Mouse (Mus musculus) spleen, adult 2 months (tissue): ENCODE data around the gene Dnajb6. TPM values are rescaled to one million over a fixed set of nuclear protein-coding genes. Genes with fewer than 3 reads are reported as not detected.
"Not testable (repeated sequence)": the region's sequence is repeated elsewhere in the genome, so short reads cannot be mapped to it uniquely, and the experiment has no call there.

Experiments used
- DNase-seq, 2 experiments: peaks; one replicate each; pipeline versions ENCODE4 v3.0.0 to v3.0.0-alpha.2; 2012 to 2021; ENCODE audit warnings: low spot score in 2 of 2, low read depth in 1 of 2
- H3K27ac ChIP-seq: fragments of 200-500 bp; 2 replicates; pipeline ENCODE4 v1.5.1; 2012; ENCODE audit warnings: low read length, inconsistent platforms; ENCODE audit not compliant: insufficient read depth
- H3K27me3 ChIP-seq: fragments of 200-500 bp; 2 replicates; pipeline ENCODE4 v1.6.1; 2012; ENCODE audit warnings: mild to moderate bottlenecking, moderate library complexity, low read length, inconsistent platforms; ENCODE audit not compliant: control insufficient read depth, insufficient read depth
- H3K36me3 ChIP-seq: fragments of 200-500 bp; 2 replicates; pipeline ENCODE4 v1.6.1; 2012; ENCODE audit warnings: mild to moderate bottlenecking, low read length, inconsistent platforms; ENCODE audit not compliant: control insufficient read depth, insufficient read depth
- H3K4me1 ChIP-seq: fragments of 200-500 bp; 2 replicates; pipeline ENCODE4 v1.6.1; 2011; ENCODE audit warnings: inconsistent platforms; ENCODE audit not compliant: control insufficient read depth, insufficient read depth, insufficient read length
- H3K4me3 ChIP-seq: fragments of 200-500 bp; 2 replicates; pipeline ENCODE4 v1.5.1; 2011; ENCODE audit warnings: mild to moderate bottlenecking, inconsistent platforms; ENCODE audit not compliant: insufficient read depth, insufficient read length; ENCODE audit errors: extremely low read depth
- CTCF ChIP-seq: fragments of 200-500 bp; IDR thresholded peaks from 2 replicates; pipeline ENCODE4 v1.5.1; 2011; ENCODE audit warnings: mild to moderate bottlenecking, inconsistent platforms; ENCODE audit not compliant: insufficient read depth, insufficient read length, insufficient replicate concordance; ENCODE audit errors: extremely low read depth
- POLR2A ChIP-seq: fragments of 200-500 bp; IDR thresholded peaks from 2 replicates; pipeline ENCODE4 v1.6.1; 2011; ENCODE audit warnings: low read depth, low read length, inconsistent platforms
- WGBS: fragments of 180-500 bp; shearing (Covaris S2); methylation state at CpG from one replicate; pipeline ENCODE4 v1.1.7; 2018; 5-methylcytosine and 5-hydroxymethylcytosine counted together
- polyA plus RNA-seq: library from polyadenylated mRNA; depleted of rRNA; stranded (reverse); fragments of >200 nt; gene quantifications from 2 replicates; pipeline ENCODE4 v1.2.3, GENCODE M21; 2012

The Dnajb6 gene
- polyA plus RNA-seq, 1 experiment = 32.8 TPM

DNA sequence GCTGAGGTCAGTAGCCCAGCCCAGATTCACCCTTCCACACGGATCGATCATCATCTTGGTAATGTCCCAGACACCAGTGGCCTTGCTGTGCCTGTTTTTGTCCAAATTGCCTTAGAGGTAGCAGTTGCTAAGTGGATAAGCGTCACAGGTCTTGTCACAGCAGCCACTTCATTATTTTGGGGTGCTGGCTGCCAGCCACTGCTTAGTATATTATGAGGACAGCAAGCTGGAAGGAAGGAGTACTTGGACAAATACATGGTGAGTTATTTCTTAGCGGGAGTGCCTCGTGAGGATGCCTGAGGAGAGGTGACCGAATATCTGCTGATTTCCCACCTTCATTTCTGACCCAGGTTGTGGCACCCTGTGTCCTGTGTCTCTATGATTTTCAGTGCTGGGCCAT, 42.5 kb downstream of the Dnajb6 start:
- no peaks in the 10 kb centered on the region for H3K27me3 ChIP-seq
- no peak for TF ChIP-seq CTCF
- TF ChIP-seq POLR2A = no peak
- 96% methylated on average over 6 of the region's 6 CpGs for WGBS

DNA sequence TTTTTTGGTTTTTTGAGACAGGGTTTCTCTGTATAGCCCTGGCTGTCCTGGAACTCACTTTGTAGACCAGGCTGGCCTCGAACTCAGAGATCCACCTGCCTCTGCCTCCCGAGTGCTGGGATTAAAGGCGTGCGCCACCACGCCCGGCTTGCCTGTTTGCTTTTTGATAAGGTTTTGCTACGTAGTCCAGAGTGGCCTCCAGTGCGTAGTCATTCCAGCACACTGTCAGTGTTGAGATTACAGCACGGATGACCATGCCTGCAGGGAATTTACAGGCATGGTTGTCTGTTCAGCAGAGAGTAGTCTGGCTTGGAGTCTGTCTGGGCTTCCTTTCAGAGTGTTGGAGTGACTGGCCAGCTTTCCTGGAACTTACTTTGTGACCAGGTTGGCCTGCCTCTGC, 44.2 kb downstream of the Dnajb6 start:
- H3K27me3 ChIP-seq, H3K27ac ChIP-seq, DNase-seq, H3K36me3 ChIP-seq, H3K4me3 ChIP-seq, H3K4me1 ChIP-seq: not testable (repeated sequence)
- WGBS = 91% methylated on average over 9 of the region's 9 CpGs

More for the DNA sequence above, 42.5 kb downstream of the Dnajb6 start:
- H3K4me1 ChIP-seq = peaks cover 3% of the 10 kb centered on the region; the same call in 1 of the 2 replicates
- no peak for DNase-seq
- H3K27ac ChIP-seq = no peak overlapping the region
- peaks cover 7% of the 10 kb centered on the region; the same call in 1 of the 2 replicates for H3K36me3 ChIP-seq
- H3K4me3 ChIP-seq = no peak overlapping the region

DNA sequence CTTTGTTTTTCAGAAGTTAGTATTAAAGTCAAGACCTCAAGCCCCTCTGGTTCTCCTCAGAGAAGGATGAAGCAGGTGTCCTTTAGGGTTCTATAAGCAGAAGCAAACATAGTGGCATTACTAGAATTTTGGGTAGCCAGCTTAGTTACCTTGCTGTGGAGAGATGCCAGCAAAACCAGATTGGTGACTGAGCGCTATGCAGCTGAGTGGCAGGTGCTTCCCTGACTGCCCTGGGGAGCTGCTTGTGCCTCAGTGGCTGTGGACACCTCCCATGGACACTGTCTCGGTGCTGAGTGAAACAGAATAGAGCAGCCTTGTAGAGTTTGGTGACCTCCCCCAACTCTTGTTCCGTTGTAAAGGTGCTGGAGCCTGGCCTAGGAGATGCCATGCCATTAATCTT, 46.8 kb downstream of the Dnajb6 start:
- Histone ChIP-seq H3K4me3 (no peak overlapping the region), H3K36me3 (peaks cover 7% of the 10 kb centered on the region; the same call in 1 of the 2 replicates), H3K4me1 (no peaks in the 10 kb centered on the region), H3K27ac (no peak overlapping the region), H3K27me3 (no peaks in the 10 kb centered on the region)
- no peak for TF ChIP-seq POLR2A
- TF ChIP-seq CTCF = no peak
- DNase-seq = no peak
- 99% methylated on average over 3 of the region's 3 CpGs for WGBS

DNA sequence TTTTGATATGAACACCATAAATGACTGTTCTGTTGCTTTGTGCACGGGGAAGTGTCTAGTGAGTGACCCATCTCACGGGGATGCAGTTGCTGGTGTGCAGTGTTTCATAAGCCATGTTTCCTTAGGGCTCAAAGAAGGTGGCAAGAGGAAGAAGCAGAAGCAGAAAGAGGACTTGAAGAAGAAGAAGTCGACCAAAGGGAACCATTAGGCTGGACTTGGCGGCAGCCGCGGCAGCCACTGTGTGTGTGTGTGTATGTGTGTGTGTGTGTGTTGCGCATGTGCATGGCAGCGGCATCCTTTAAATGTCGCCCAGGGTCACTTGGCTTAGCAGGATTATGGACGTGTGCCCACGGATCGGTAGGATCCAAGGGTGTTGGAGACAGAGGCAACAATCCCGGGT, 49.4 kb downstream of the Dnajb6 start:
- H3K4me3 ChIP-seq, H3K27ac ChIP-seq, H3K4me1 ChIP-seq, H3K36me3 ChIP-seq, DNase-seq, H3K27me3 ChIP-seq: not testable (repeated sequence)
- 82% methylated on average over 12 of the region's 13 CpGs for WGBS

DNA sequence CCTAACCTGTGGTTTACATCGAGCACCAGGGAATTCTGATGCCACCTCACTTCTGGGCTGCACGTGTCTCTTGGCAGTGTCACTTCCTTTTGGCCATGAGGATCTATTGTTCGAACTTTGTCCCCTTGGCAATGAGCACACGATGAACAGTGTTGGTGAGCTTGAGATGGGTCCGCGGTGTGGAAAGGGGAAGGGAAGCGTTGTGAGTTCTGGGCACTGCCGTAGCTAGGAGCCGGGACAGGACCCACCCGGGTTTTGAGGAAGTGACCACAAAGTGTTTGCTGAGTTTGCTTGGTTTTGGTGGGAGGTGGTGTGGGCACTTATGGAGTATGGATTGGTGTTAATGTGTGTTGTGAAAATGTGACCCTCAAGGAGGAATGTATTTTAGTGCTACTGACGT, 50.5 kb downstream of the Dnajb6 start:
- not testable (repeated sequence) for DNase-seq, H3K27ac ChIP-seq, H3K36me3 ChIP-seq, H3K27me3 ChIP-seq, H3K4me1 ChIP-seq, H3K4me3 ChIP-seq
- 91% methylated on average over 1 of the region's 11 CpGs for WGBS

DNA sequence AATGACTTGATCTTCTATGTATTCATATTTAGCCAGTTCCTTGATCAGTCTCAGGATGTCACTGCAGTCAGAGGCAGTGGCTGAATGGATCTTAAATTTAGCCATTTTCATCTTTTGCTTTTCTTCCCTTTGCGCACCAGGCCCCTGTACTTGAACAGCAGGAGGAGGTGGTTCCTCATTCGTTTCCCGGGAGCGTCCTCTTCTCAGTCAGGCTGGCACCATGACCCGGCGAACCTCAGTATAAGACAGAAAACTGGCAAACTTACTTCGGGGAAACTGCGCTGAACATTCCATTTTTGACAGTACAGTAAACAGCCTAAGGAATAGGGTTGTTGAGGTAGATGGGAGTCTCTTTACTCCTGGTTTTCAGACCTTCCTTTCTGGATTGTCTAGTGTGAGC, 59.4 kb downstream of the Dnajb6 start:
- H3K4me1 ChIP-seq, DNase-seq, H3K27me3 ChIP-seq, H3K27ac ChIP-seq, H3K4me3 ChIP-seq, H3K36me3 ChIP-seq: not testable (repeated sequence)
- WGBS = 86% methylated on average over 8 of the region's 8 CpGs

DNA sequence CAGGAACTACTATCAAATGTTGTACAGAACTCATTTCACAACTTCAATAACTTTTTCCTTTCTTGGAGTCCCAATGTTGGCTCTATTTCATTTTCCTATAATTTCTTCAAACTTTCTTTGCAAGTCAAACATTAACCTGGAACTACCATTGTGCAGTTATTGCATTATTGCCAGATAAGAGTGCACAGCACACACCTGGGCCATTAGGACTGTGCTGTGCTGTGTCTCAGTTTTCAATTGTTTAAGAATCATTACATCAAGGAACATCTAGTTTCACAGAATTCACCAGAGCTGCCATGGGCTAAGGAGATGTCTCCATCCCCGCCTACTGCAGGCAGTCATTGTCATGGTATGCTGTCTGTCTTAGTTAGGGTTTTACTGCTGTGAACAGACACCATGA, 73.5 kb downstream of the Dnajb6 start:
- 97% methylated on average over 1 of the region's 1 CpGs for WGBS
- Histone ChIP-seq H3K4me1 (no peaks in the 10 kb centered on the region), H3K4me3 (no peak overlapping the region), H3K27ac (no peak overlapping the region), H3K36me3 (no peaks in the 10 kb centered on the region), H3K27me3 (no peaks in the 10 kb centered on the region)
- TF ChIP-seq CTCF (no peak), POLR2A (no peak)
- DNase-seq = no peak

DNA sequence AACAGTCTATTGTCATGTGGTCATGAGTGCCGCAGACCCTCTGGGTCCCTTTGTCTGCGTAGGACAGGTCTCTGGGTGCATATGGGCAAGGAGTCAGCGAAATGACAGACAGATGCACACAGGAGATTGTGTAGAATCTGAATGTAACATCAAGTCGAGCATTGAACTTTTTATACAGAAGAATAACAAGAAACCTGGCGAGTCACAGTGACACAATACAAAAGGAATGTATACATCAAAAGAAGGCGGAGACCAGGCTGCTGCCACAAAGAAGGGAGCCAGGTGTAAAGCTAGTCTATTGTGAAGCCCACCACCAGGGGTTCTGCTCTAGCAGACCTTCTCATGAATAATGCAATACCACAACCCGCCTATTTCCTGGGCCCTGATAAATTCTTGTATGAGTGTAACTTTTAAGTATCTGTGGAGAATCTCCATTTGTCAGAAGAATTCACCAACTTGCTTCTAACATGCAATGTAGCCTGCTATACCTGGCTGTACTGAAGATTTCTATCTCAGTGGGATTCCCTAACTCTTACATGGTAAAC, 76.0 kb downstream of the Dnajb6 start:
- not testable (repeated sequence) for H3K4me3 ChIP-seq, DNase-seq, H3K27me3 ChIP-seq, H3K36me3 ChIP-seq, H3K27ac ChIP-seq, H3K4me1 ChIP-seq
- 92% methylated on average over 7 of the region's 7 CpGs for WGBS
